Mouse (Mus musculus) midbrain, embryonic 13.5 days (tissue): ENCODE measurements at regions not wholly inside any gene's neighbourhood (a gene's known extent, or its start where the extent isn't known, plus 50 kb on each side); places are given as distances from the start of the nearest gene placed in this dataset.

Source experiments
- ATAC-seq: fragments of 200-750 bp; cut with Nextera tagmentation; 2 replicates; pipeline ENCODE4 v1.8.0; 2017; ENCODE audit warnings: mild to moderate bottlenecking, moderate TSS enrichment, moderate library complexity
- H3K27ac ChIP-seq: fragments of 300-500 bp; sonication (generic); 2 replicates; pipeline ENCODE4 v1.5.1; 2015; ENCODE audit warnings: inconsistent platforms, mild to moderate bottlenecking, moderate library complexity
- H3K27me3 ChIP-seq: fragments of 300-500 bp; sonication (generic); 2 replicates; pipeline ENCODE4 v1.6.1; 2015; ENCODE audit warnings: mild to moderate bottlenecking, inconsistent platforms
- H3K36me3 ChIP-seq: fragments of 300-500 bp; sonication (generic); 2 replicates; pipeline ENCODE4 v1.6.1; 2015; ENCODE audit warnings: mild to moderate bottlenecking, inconsistent platforms
- H3K4me1 ChIP-seq: fragments of 300-500 bp; sonication (generic); replicated peaks from 2 replicates; pipeline ENCODE4 v1.6.1; 2015; ENCODE audit warnings: inconsistent platforms
- H3K4me2 ChIP-seq: fragments of 300-500 bp; sonication (generic); replicated peaks from 2 replicates; pipeline ENCODE4 v1.6.1; 2015; ENCODE audit warnings: moderate library complexity, mild to moderate bottlenecking, inconsistent platforms
- H3K4me3 ChIP-seq: fragments of 300-500 bp; sonication (generic); replicated peaks from 2 replicates; pipeline ENCODE4 v1.5.1; 2015; ENCODE audit warnings: mild to moderate bottlenecking, inconsistent platforms
- H3K9ac ChIP-seq: fragments of 300-500 bp; sonication (generic); replicated peaks from 2 replicates; pipeline ENCODE4 v1.6.1; 2015; ENCODE audit warnings: mild to moderate bottlenecking, inconsistent platforms
- H3K9me3 ChIP-seq: fragments of 300-500 bp; sonication (generic); 2 replicates; pipeline ENCODE4 v1.6.1; 2016; ENCODE audit warnings: mild to moderate bottlenecking, inconsistent platforms
- WGBS: fragments of 180-500 bp; shearing (Covaris S2); methylation state at CpG from one replicate; pipeline ENCODE4 v1.1.7; 2015; 5-methylcytosine and 5-hydroxymethylcytosine counted together

- Histone ChIP-seq H3K9ac (no peak overlapping the region), H3K4me1 (no peaks in the 10 kb centered on the region), H3K9me3 (no peaks in the 10 kb centered on the region), H3K27ac (no peak overlapping the region), H3K4me3 (no peak overlapping the region), H3K4me2 (no peak overlapping the region), H3K36me3 (no peaks in the 10 kb centered on the region), H3K27me3 (no peaks in the 10 kb centered on the region)
- no peak for ATAC-seq
- WGBS = 92% methylated on average over 6 of the region's 6 CpGs
Measured at GRCm38 (mm10) chr17:64382894-64383293, 51.2 kb upstream of the Pja2 start.

GRCm38 (mm10) chr17:64383600-64383999 is 51.9 kb upstream of the Pja2 start:
- no peaks in the 10 kb centered on the region for H3K9me3 ChIP-seq
- H3K36me3 ChIP-seq = no peaks in the 10 kb centered on the region
- no peak overlapping the region for H3K4me2 ChIP-seq
- no peaks in the 10 kb centered on the region for H3K4me1 ChIP-seq
- WGBS = 95% methylated on average over 11 of the region's 11 CpGs
- no peak overlapping the region for H3K9ac ChIP-seq
- H3K4me3 ChIP-seq = no peak overlapping the region
- no peak for ATAC-seq
- H3K27ac ChIP-seq = no peak overlapping the region
- no peaks in the 10 kb centered on the region for H3K27me3 ChIP-seq

GRCm38 (mm10) chr17:64390349-64390748 is 58.6 kb upstream of the Pja2 start:
- 82% methylated on average over 1 of the region's 1 CpGs for WGBS
- H3K9me3 ChIP-seq = no peaks in the 10 kb centered on the region
- no peak overlapping the region for H3K27ac ChIP-seq
- no peak overlapping the region for H3K9ac ChIP-seq
- H3K4me1 ChIP-seq = no peaks in the 10 kb centered on the region
- H3K36me3 ChIP-seq = no peaks in the 10 kb centered on the region
- no peak overlapping the region for H3K4me3 ChIP-seq
- no peak for ATAC-seq
- H3K4me2 ChIP-seq = no peak overlapping the region
- H3K27me3 ChIP-seq = no peaks in the 10 kb centered on the region

- ATAC-seq = no peak
- Histone ChIP-seq H3K27me3 (no peaks in the 10 kb centered on the region), H3K4me1 (no peaks in the 10 kb centered on the region), H3K36me3 (no peaks in the 10 kb centered on the region), H3K9me3 (no peaks in the 10 kb centered on the region), H3K4me2 (no peak overlapping the region), H3K9ac (no peak overlapping the region), H3K27ac (no peak overlapping the region), H3K4me3 (no peak overlapping the region)
- WGBS = 58% methylated on average over 12 of the region's 12 CpGs
Measured at GRCm38 (mm10) chr17:64397254-64397897, 65.7 kb upstream of the Pja2 start.

- Histone ChIP-seq H3K9ac (no peak overlapping the region), H3K36me3 (no peaks in the 10 kb centered on the region), H3K4me1 (no peaks in the 10 kb centered on the region), H3K9me3 (peaks cover 2% of the 10 kb centered on the region; the same call in 1 of the 2 replicates), H3K4me2 (no peak overlapping the region), H3K27me3 (no peaks in the 10 kb centered on the region), H3K27ac (no peak overlapping the region), H3K4me3 (no peak overlapping the region)
- ATAC-seq = no peak
- WGBS = 88% methylated on average over 9 of the region's 9 CpGs
Measured at GRCm38 (mm10) chr17:64398114-64398692, 66.5 kb upstream of the Pja2 start.

- ATAC-seq = no peak
- 82% methylated on average over 3 of the region's 3 CpGs for WGBS
- no peak overlapping the region for H3K4me3 ChIP-seq
- no peak overlapping the region for H3K27ac ChIP-seq
- H3K4me2 ChIP-seq = no peak overlapping the region
- H3K9me3 ChIP-seq = peaks cover 5% of the 10 kb centered on the region; the same call in 1 of the 2 replicates
- no peak overlapping the region for H3K9ac ChIP-seq
- no peaks in the 10 kb centered on the region for H3K36me3 ChIP-seq
- H3K27me3 ChIP-seq = no peaks in the 10 kb centered on the region
- H3K4me1 ChIP-seq = no peaks in the 10 kb centered on the region
Measured at GRCm38 (mm10) chr17:64398708-64399107, 67.0 kb upstream of the Pja2 start.

GRCm38 (mm10) chr17:64406742-64407254 is 75.1 kb upstream of the Pja2 start:
- no peak for ATAC-seq
- H3K9ac ChIP-seq = no peak overlapping the region
- H3K36me3 ChIP-seq = no peaks in the 10 kb centered on the region
- 0 out of 2 replicates have a peak, but pooled peaks cover 9% of the 10 kb centered on the region for H3K4me1 ChIP-seq
- H3K9me3 ChIP-seq = peaks cover 5% of the 10 kb centered on the region; the same call in 1 of the 2 replicates
- H3K4me2 ChIP-seq = no peak overlapping the region
- WGBS = 71% methylated on average over 5 of the region's 5 CpGs
- no peak overlapping the region for H3K4me3 ChIP-seq
- H3K27ac ChIP-seq = no peak overlapping the region
- no peaks in the 10 kb centered on the region for H3K27me3 ChIP-seq

GRCm38 (mm10) chr17:64407255-64408011 is 75.7 kb upstream of the Pja2 start:
- 0 out of 2 replicates have a peak, but pooled peaks cover 9% of the 10 kb centered on the region for H3K4me1 ChIP-seq
- no peaks in the 10 kb centered on the region for H3K27me3 ChIP-seq
- no peak for ATAC-seq
- H3K9ac ChIP-seq = no peak overlapping the region
- no peak overlapping the region for H3K27ac ChIP-seq
- H3K9me3 ChIP-seq = peaks cover 5% of the 10 kb centered on the region; the same call in 1 of the 2 replicates
- 63% methylated on average over 13 of the region's 13 CpGs for WGBS
- no peak overlapping the region for H3K4me2 ChIP-seq
- no peak overlapping the region for H3K4me3 ChIP-seq
- H3K36me3 ChIP-seq = no peaks in the 10 kb centered on the region

GRCm38 (mm10) chr17:64425811-64426210 is 94.1 kb upstream of the Pja2 start:
- 86% methylated on average over 1 of the region's 1 CpGs for WGBS
- Histone ChIP-seq H3K4me3 (no peak overlapping the region), H3K4me1 (no peaks in the 10 kb centered on the region), H3K27me3 (no peaks in the 10 kb centered on the region), H3K27ac (no peak overlapping the region), H3K4me2 (no peak overlapping the region), H3K9me3 (no peaks in the 10 kb centered on the region), H3K36me3 (no peaks in the 10 kb centered on the region), H3K9ac (no peak overlapping the region)
- no peak for ATAC-seq

GRCm38 (mm10) chr17:64426536-64426935 is 94.8 kb upstream of the Pja2 start:
- Histone ChIP-seq H3K9me3 (no peaks in the 10 kb centered on the region), H3K9ac (no peak overlapping the region), H3K4me3 (no peak overlapping the region), H3K36me3 (no peaks in the 10 kb centered on the region), H3K27me3 (no peaks in the 10 kb centered on the region), H3K4me2 (no peak overlapping the region), H3K27ac (no peak overlapping the region), H3K4me1 (no peaks in the 10 kb centered on the region)
- no peak for ATAC-seq
- WGBS = 69% methylated on average over 5 of the region's 5 CpGs

- H3K9ac ChIP-seq = no peak overlapping the region
- no peak overlapping the region for H3K4me3 ChIP-seq
- no peaks in the 10 kb centered on the region for H3K4me1 ChIP-seq
- H3K9me3 ChIP-seq = no peaks in the 10 kb centered on the region
- WGBS = 91% methylated on average over 1 of the region's 1 CpGs
- no peaks in the 10 kb centered on the region for H3K36me3 ChIP-seq
- no peak overlapping the region for H3K4me2 ChIP-seq
- H3K27me3 ChIP-seq = no peaks in the 10 kb centered on the region
- H3K27ac ChIP-seq = no peak overlapping the region
- ATAC-seq = no peak
Measured at GRCm38 (mm10) chr17:64439571-64439970, 107.9 kb upstream of the Pja2 start.

- H3K4me1 ChIP-seq = no peaks in the 10 kb centered on the region
- no peak overlapping the region for H3K27ac ChIP-seq
- no peak for ATAC-seq
- no peaks in the 10 kb centered on the region for H3K27me3 ChIP-seq
- H3K4me2 ChIP-seq = no peak overlapping the region
- no peak overlapping the region for H3K9ac ChIP-seq
- 47% methylated on average over 2 of the region's 2 CpGs for WGBS
- no peak overlapping the region for H3K4me3 ChIP-seq
- no peaks in the 10 kb centered on the region for H3K9me3 ChIP-seq
- H3K36me3 ChIP-seq = no peaks in the 10 kb centered on the region
Measured at GRCm38 (mm10) chr17:64454736-64455135, 123.0 kb upstream of the Pja2 start.
